Mouse (Mus musculus): ENCODE results near the gene Hmcn2. TPM values are rescaled to one million over a fixed set of nuclear protein-coding genes. Genes with fewer than 3 reads are reported as not detected.
A peak's percentile ranks its signal among the peaks of the same experiment; 100 is the strongest.

The Hmcn2 gene
- polyA plus RNA-seq, 1 experiment from 2014 or later, result not detected

DNA sequence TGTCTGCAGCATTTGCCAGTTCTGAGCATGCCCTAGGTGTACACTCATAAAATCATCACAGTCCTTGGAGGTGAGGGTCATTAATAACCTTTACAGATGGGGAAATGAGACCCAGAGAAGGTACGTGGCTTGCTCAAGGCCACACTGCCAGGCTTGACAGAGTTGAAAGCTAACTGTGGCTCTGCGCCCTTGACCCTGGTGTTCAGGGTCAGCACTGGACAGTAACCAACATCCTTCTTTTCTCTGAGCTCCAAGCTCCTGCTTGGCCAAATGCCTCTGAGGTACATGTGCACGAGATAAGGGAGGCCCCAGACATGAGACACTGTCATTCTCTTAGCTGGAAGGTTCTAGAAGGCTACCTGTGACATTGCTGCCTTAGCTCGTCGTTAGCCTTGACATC, 42.6 kb downstream of the Hmcn2 start:
- Histone ChIP-seq H3K4me1 (replicated peaks; ENCODE audit: control insufficient read depth, insufficient read depth, low read length) (no peaks in the 10 kb centered on the region), H3K4me3 (ENCODE audit: low read depth, low read length) (no peak overlapping the region), H3K36me3 (ENCODE audit: control insufficient read depth, insufficient read depth, low read length) (no peaks in the 10 kb centered on the region), H3K9ac (ENCODE audit: low read depth, low read length) (no peak overlapping the region), H3K9me3 (ENCODE audit: control insufficient read depth, low read length) (no peaks in the 10 kb centered on the region), H3K27me3 (ENCODE audit: control insufficient read depth, insufficient read depth, low read length) (no peaks in the 10 kb centered on the region), H3K4me2 (replicated peaks; ENCODE audit: low read depth, low read length) (no peak overlapping the region), H3K27ac (ENCODE audit: low read depth, low read length) (no peak overlapping the region)
- DNase-seq (ENCODE audit: low spot score) (no peak), ATAC-seq (ENCODE audit: low FRiP score) (no peak)
- 81% methylated on average over 5 of the region's 5 CpGs for WGBS

DNA sequence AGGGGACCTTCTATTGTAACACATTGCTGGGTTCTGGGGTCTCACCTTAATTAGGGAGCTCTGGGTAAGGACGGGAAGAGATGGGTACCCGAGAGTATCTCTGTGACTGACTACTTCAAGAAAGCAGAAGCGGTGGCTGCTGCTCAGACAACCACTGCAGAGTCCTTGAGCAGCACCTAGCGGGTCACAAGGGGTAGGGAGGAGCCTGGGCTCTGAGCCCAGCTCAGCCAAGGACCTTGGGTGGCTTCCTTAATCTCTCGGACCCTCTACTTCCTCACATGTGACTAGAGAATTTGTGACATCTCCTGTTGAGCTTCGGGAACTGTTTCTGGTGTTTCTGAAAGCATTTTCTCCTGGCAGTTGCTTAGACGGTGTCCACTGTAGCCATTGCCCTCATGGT, 45.1 kb downstream of the Hmcn2 start:
- ATAC-seq (ENCODE audit: low FRiP score) (no peak), DNase-seq (ENCODE audit: low spot score) (no peak)
- 81% methylated on average over 7 of the region's 7 CpGs for WGBS
- Histone ChIP-seq H3K4me3 (ENCODE audit: low read depth, low read length) (no peak overlapping the region), H3K27ac (ENCODE audit: low read depth, low read length) (no peak overlapping the region), H3K27me3 (ENCODE audit: control insufficient read depth, insufficient read depth, low read length) (no peaks in the 10 kb centered on the region), H3K4me2 (replicated peaks; ENCODE audit: low read depth, low read length) (no peak overlapping the region), H3K4me1 (replicated peaks; ENCODE audit: control insufficient read depth, insufficient read depth, low read length) (no peaks in the 10 kb centered on the region), H3K9me3 (ENCODE audit: control insufficient read depth, low read length) (no peaks in the 10 kb centered on the region), H3K36me3 (ENCODE audit: control insufficient read depth, insufficient read depth, low read length) (no peaks in the 10 kb centered on the region), H3K9ac (ENCODE audit: low read depth, low read length) (no peak overlapping the region)

DNA sequence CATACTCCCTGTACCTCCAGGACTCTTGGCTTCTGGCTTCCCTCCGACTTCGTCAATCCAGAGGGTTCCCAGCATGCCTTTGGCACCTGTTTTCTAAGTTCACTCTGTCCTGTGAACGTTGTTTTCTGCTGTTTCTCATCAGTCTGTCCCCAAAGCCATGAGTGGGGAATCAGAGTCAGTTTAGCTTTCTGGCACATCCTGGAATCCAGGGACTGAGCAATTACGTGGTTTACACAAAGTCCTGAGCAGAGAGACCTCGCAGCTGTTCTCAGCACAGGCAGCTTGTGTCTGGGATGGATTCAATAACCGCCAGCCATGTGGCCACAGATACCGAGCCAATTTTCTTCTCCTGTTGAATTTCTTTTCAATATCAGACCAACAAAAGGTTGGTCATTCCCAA, 53.0 kb downstream of the Hmcn2 start:
- no peaks in the 10 kb centered on the region for H3K9me3 ChIP-seq (ENCODE audit: control insufficient read depth, low read length)
- 88% methylated on average over 7 of the region's 7 CpGs for WGBS
- H3K4me3 ChIP-seq (ENCODE audit: low read depth, low read length), result no peak overlapping the region
- H3K4me2 ChIP-seq (replicated peaks; ENCODE audit: low read depth, low read length), result no peak overlapping the region
- no peaks in the 10 kb centered on the region for H3K4me1 ChIP-seq (replicated peaks; ENCODE audit: control insufficient read depth, insufficient read depth, low read length)
- no peaks in the 10 kb centered on the region for H3K27me3 ChIP-seq (ENCODE audit: control insufficient read depth, insufficient read depth, low read length)
- ATAC-seq (ENCODE audit: low FRiP score) (no peak), DNase-seq (ENCODE audit: low spot score) (no peak)
- no peaks in the 10 kb centered on the region for H3K36me3 ChIP-seq (ENCODE audit: control insufficient read depth, insufficient read depth, low read length)
- H3K9ac ChIP-seq (ENCODE audit: low read depth, low read length), result no peak overlapping the region
- no peak overlapping the region for H3K27ac ChIP-seq (ENCODE audit: low read depth, low read length)

GRCm38 (mm10) chr2:31371396-31371795, 57.2 kb downstream of the Hmcn2 start:
- WGBS, result 87% methylated on average over 9 of the region's 9 CpGs
- H3K4me3 ChIP-seq (ENCODE audit: low read depth, low read length), result no peak overlapping the region
- no peaks in the 10 kb centered on the region for H3K4me1 ChIP-seq (replicated peaks; ENCODE audit: control insufficient read depth, insufficient read depth, low read length)
- H3K27me3 ChIP-seq (ENCODE audit: control insufficient read depth, insufficient read depth, low read length), result no peaks in the 10 kb centered on the region
- no peak for ATAC-seq (ENCODE audit: low FRiP score)
- no peaks in the 10 kb centered on the region for H3K9me3 ChIP-seq (ENCODE audit: control insufficient read depth, low read length)
- H3K4me2 ChIP-seq (replicated peaks; ENCODE audit: low read depth, low read length), result no peak overlapping the region
- DNase-seq (ENCODE audit: low spot score), result no peak
- no peak overlapping the region for H3K27ac ChIP-seq (ENCODE audit: low read depth, low read length)
- no peaks in the 10 kb centered on the region for H3K36me3 ChIP-seq (ENCODE audit: control insufficient read depth, insufficient read depth, low read length)
- no peak overlapping the region for H3K9ac ChIP-seq (ENCODE audit: low read depth, low read length)

GRCm38 (mm10) chr2:31372186-31372585, 58.0 kb downstream of the Hmcn2 start:
- Histone ChIP-seq H3K4me3 (ENCODE audit: low read depth, low read length) (no peak overlapping the region), H3K9me3 (ENCODE audit: control insufficient read depth, low read length) (no peaks in the 10 kb centered on the region), H3K36me3 (ENCODE audit: control insufficient read depth, insufficient read depth, low read length) (no peaks in the 10 kb centered on the region), H3K9ac (ENCODE audit: low read depth, low read length) (no peak overlapping the region), H3K27me3 (ENCODE audit: control insufficient read depth, insufficient read depth, low read length) (no peaks in the 10 kb centered on the region), H3K27ac (ENCODE audit: low read depth, low read length) (no peak overlapping the region), H3K4me2 (replicated peaks; ENCODE audit: low read depth, low read length) (no peak overlapping the region), H3K4me1 (replicated peaks; ENCODE audit: control insufficient read depth, insufficient read depth, low read length) (no peaks in the 10 kb centered on the region)
- WGBS, result 96% methylated on average over 4 of the region's 4 CpGs
- no peak for DNase-seq (ENCODE audit: low spot score)
- no peak for ATAC-seq (ENCODE audit: low FRiP score)

- Histone ChIP-seq H3K9ac (ENCODE audit: low read depth, low read length) (no peak overlapping the region), H3K4me1 (replicated peaks; ENCODE audit: control insufficient read depth, insufficient read depth, low read length) (no peaks in the 10 kb centered on the region), H3K4me2 (replicated peaks; ENCODE audit: low read depth, low read length) (no peak overlapping the region), H3K27ac (ENCODE audit: low read depth, low read length) (no peak overlapping the region), H3K36me3 (ENCODE audit: control insufficient read depth, insufficient read depth, low read length) (no peaks in the 10 kb centered on the region), H3K27me3 (ENCODE audit: control insufficient read depth, insufficient read depth, low read length) (no peaks in the 10 kb centered on the region), H3K4me3 (ENCODE audit: low read depth, low read length) (no peak overlapping the region), H3K9me3 (ENCODE audit: control insufficient read depth, low read length) (no peaks in the 10 kb centered on the region)
- WGBS, result 65% methylated on average over 1 of the region's 1 CpGs
- ATAC-seq (ENCODE audit: low FRiP score) (no peak), DNase-seq (ENCODE audit: low spot score) (no peak)
Measured at GRCm38 (mm10) chr2:31374415-31374814, 60.2 kb downstream of the Hmcn2 start.

GRCm38 (mm10) chr2:31376057-31376456, 61.8 kb downstream of the Hmcn2 start:
- H3K36me3 ChIP-seq (ENCODE audit: control insufficient read depth, insufficient read depth, low read length), result no peaks in the 10 kb centered on the region
- H3K4me2 ChIP-seq (replicated peaks; ENCODE audit: low read depth, low read length), result no peak overlapping the region
- WGBS, result 48% methylated on average over 3 of the region's 3 CpGs
- H3K4me1 ChIP-seq (replicated peaks; ENCODE audit: control insufficient read depth, insufficient read depth, low read length), result no peaks in the 10 kb centered on the region
- no peak overlapping the region for H3K27ac ChIP-seq (ENCODE audit: low read depth, low read length)
- H3K4me3 ChIP-seq (ENCODE audit: low read depth, low read length), result no peak overlapping the region
- DNase-seq (ENCODE audit: low spot score), result no peak
- no peaks in the 10 kb centered on the region for H3K27me3 ChIP-seq (ENCODE audit: control insufficient read depth, insufficient read depth, low read length)
- H3K9ac ChIP-seq (ENCODE audit: low read depth, low read length), result no peak overlapping the region
- H3K9me3 ChIP-seq (ENCODE audit: control insufficient read depth, low read length), result no peaks in the 10 kb centered on the region
- no peak for ATAC-seq (ENCODE audit: low FRiP score)

- Histone ChIP-seq H3K4me2 (replicated peaks; ENCODE audit: low read depth, low read length) (no peak overlapping the region), H3K27ac (ENCODE audit: low read depth, low read length) (no peak overlapping the region), H3K4me3 (ENCODE audit: low read depth, low read length) (no peak overlapping the region), H3K9ac (ENCODE audit: low read depth, low read length) (no peak overlapping the region), H3K9me3 (ENCODE audit: control insufficient read depth, low read length) (no peaks in the 10 kb centered on the region), H3K4me1 (replicated peaks; ENCODE audit: control insufficient read depth, insufficient read depth, low read length) (no peaks in the 10 kb centered on the region), H3K36me3 (ENCODE audit: control insufficient read depth, insufficient read depth, low read length) (no peaks in the 10 kb centered on the region), H3K27me3 (ENCODE audit: control insufficient read depth, insufficient read depth, low read length) (no peaks in the 10 kb centered on the region)
- ATAC-seq (ENCODE audit: low FRiP score), result no peak
- WGBS, result 75% methylated on average over 2 of the region's 2 CpGs
- no peak for DNase-seq (ENCODE audit: low spot score)
Measured at GRCm38 (mm10) chr2:31377481-31377880, 63.3 kb downstream of the Hmcn2 start.

GRCm38 (mm10) chr2:31381292-31381846, 67.2 kb downstream of the Hmcn2 start:
- DNase-seq (ENCODE audit: low spot score) (peak; percentile 68), ATAC-seq (ENCODE audit: low FRiP score) (no peak)
- Histone ChIP-seq H3K9ac (ENCODE audit: low read depth, low read length) (no peak overlapping the region), H3K4me1 (replicated peaks; ENCODE audit: control insufficient read depth, insufficient read depth, low read length) (no peaks in the 10 kb centered on the region), H3K4me3 (ENCODE audit: low read depth, low read length) (no peak overlapping the region), H3K27ac (ENCODE audit: low read depth, low read length) (no peak overlapping the region), H3K36me3 (ENCODE audit: control insufficient read depth, insufficient read depth, low read length) (no peaks in the 10 kb centered on the region), H3K9me3 (ENCODE audit: control insufficient read depth, low read length) (no peaks in the 10 kb centered on the region), H3K4me2 (replicated peaks; ENCODE audit: low read depth, low read length) (no peak overlapping the region), H3K27me3 (ENCODE audit: control insufficient read depth, insufficient read depth, low read length) (no peaks in the 10 kb centered on the region)
- 64% methylated on average over 4 of the region's 4 CpGs for WGBS

Data from hindbrain, embryonic 11.5 days (tissue).